Mouse (Mus musculus) limb, embryonic 14.5 days (tissue): ENCODE results near the gene Mphosph9. TPM values are rescaled to one million over a fixed set of nuclear protein-coding genes. Genes with fewer than 3 reads are reported as not detected.
A peak's percentile ranks its signal among the peaks of the same experiment; 100 is the strongest.

Experiments
- ATAC-seq: fragments of 200-750 bp; cut with Nextera tagmentation; 2 replicates; pipeline ENCODE4 v1.8.0; 2017; ENCODE audit warnings: low read depth, moderate number of reproducible peaks, moderate TSS enrichment; ENCODE audit not compliant: low FRiP score
- DNase-seq: peaks from one replicate; pipeline ENCODE4 v3.0.0-alpha.2; 2015; ENCODE audit warnings: low spot score
- H3K27ac ChIP-seq: fragments of 300-500 bp; sonication (generic); replicated peaks from 2 replicates; pipeline ENCODE4 v1.5.1; 2014; ENCODE audit warnings: low read depth, mild to moderate bottlenecking, low read length, moderate library complexity, mixed read lengths
- H3K27me3 ChIP-seq: fragments of 300-500 bp; sonication (generic); 2 replicates; pipeline ENCODE4 v1.6.1; 2014; ENCODE audit warnings: low read length, mixed read lengths; ENCODE audit not compliant: control insufficient read depth, insufficient read depth
- H3K36me3 ChIP-seq: fragments of 300-500 bp; sonication (generic); 2 replicates; pipeline ENCODE4 v1.6.1; 2014; ENCODE audit warnings: mild to moderate bottlenecking, low read length, moderate library complexity, mixed read lengths; ENCODE audit not compliant: control insufficient read depth, insufficient read depth
- H3K4me1 ChIP-seq: fragments of 300-500 bp; sonication (generic); 2 replicates; pipeline ENCODE4 v1.6.1; 2014; ENCODE audit warnings: antibody characterized with exemption, low read length, mixed read lengths; ENCODE audit not compliant: control insufficient read depth, insufficient read depth
- H3K4me2 ChIP-seq: fragments of 300-500 bp; sonication (generic); replicated peaks from 2 replicates; pipeline ENCODE4 v1.6.1; 2014; ENCODE audit warnings: low read depth, mild to moderate bottlenecking, low read length, moderate library complexity; ENCODE audit not compliant: severe bottlenecking
- H3K4me3 ChIP-seq: fragments of 300-500 bp; sonication (generic); replicated peaks from 2 replicates; pipeline ENCODE4 v1.5.1; 2014; ENCODE audit warnings: low read length
- H3K9ac ChIP-seq: fragments of 300-500 bp; sonication (generic); 2 replicates; pipeline ENCODE4 v1.6.1; 2014; ENCODE audit warnings: mild to moderate bottlenecking, low read depth, low read length, moderate library complexity; ENCODE audit not compliant: severe bottlenecking
- H3K9me3 ChIP-seq: fragments of 300-500 bp; sonication (generic); 2 replicates; pipeline ENCODE4 v1.6.1; 2016; ENCODE audit warnings: low read length; ENCODE audit not compliant: control insufficient read depth
- POLR2A ChIP-seq: fragments of 200-500 bp; IDR thresholded peaks from 2 replicates; pipeline ENCODE4 v1.8.0; 2012; ENCODE audit warnings: inconsistent platforms, mild to moderate bottlenecking, moderate library complexity, borderline replicate concordance; ENCODE audit not compliant: insufficient read depth, insufficient read length; ENCODE audit errors: extremely low read depth
- WGBS: fragments of 180-500 bp; shearing (Covaris S2); extraction: QIAGEN DNeasy Blood & Tissue Kit; methylation state at CpG from one replicate; pipeline ENCODE4 v1.1.7; 2014; 5-methylcytosine and 5-hydroxymethylcytosine counted together
- polyA plus RNA-seq, 2 experiments: library from polyadenylated mRNA; depleted of rRNA in 1 of 2; stranded (reverse) in 1 of 2; unstranded in 1 of 2; fragments of >200 nt; fragmentation: Nextera tagmentation in 1 of 2; extraction: Ambion mirVana in 1 of 2; gene quantifications; 2 replicates each; pipeline versions ENCODE4 v1.2.1 to v1.2.3; 2012 to 2014

The Mphosph9 gene
- polyA plus RNA-seq, 2 experiments: 9.5 to 11.0 TPM

- Histone ChIP-seq H3K4me1 (peaks cover 22% of the 10 kb centered on the region), H3K27ac (no peak overlapping the region), H3K4me2 (no peak overlapping the region), H3K36me3 (peaks cover 14% of the 10 kb centered on the region), H3K9me3 (no peaks in the 10 kb centered on the region), H3K9ac (no peak overlapping the region), H3K4me3 (no peak overlapping the region), H3K27me3 (no peaks in the 10 kb centered on the region)
- no peak for TF ChIP-seq POLR2A
- WGBS: 94% methylated on average over 7 of the region's 7 CpGs
- ATAC-seq (no peak), DNase-seq (no peak)
Observed at GRCm38 (mm10) chr5:124244885-124245284, 82.9 kb downstream of the Mphosph9 start.

GRCm38 (mm10) chr5:124244449-124244848 lies 83.3 kb downstream of the Mphosph9 start:
- no peak overlapping the region for H3K27ac ChIP-seq
- peaks cover 14% of the 10 kb centered on the region for H3K36me3 ChIP-seq
- no peak overlapping the region for H3K4me2 ChIP-seq
- TF ChIP-seq POLR2A: no peak
- ATAC-seq (no peak), DNase-seq (no peak)
- H3K4me1 ChIP-seq: peaks cover 22% of the 10 kb centered on the region
- no peaks in the 10 kb centered on the region for H3K9me3 ChIP-seq
- no peaks in the 10 kb centered on the region for H3K27me3 ChIP-seq
- no peak overlapping the region for H3K9ac ChIP-seq
- 94% methylated on average over 8 of the region's 8 CpGs for WGBS
- no peak overlapping the region for H3K4me3 ChIP-seq

GRCm38 (mm10) chr5:124243236-124243901 lies 84.4 kb downstream of the Mphosph9 start:
- Histone ChIP-seq H3K27me3 (no peaks in the 10 kb centered on the region), H3K9me3 (no peaks in the 10 kb centered on the region), H3K4me2 (no peak overlapping the region), H3K4me1 (peaks cover 19% of the 10 kb centered on the region), H3K4me3 (no peak overlapping the region), H3K27ac (no peak overlapping the region), H3K9ac (no peak overlapping the region), H3K36me3 (peaks cover 14% of the 10 kb centered on the region)
- DNase-seq (no peak), ATAC-seq (no peak)
- no peak for TF ChIP-seq POLR2A
- WGBS: 88% methylated on average over 9 of the region's 9 CpGs

- WGBS: 19% methylated on average over 10 of the region's 10 CpGs
- ATAC-seq (no peak), DNase-seq (no peak)
Observed at GRCm38 (mm10) chr5:124241686-124242444, 85.9 kb downstream of the Mphosph9 start.

GRCm38 (mm10) chr5:124240841-124241685 lies 86.7 kb downstream of the Mphosph9 start:
- no peak overlapping the region for H3K4me3 ChIP-seq
- 11% methylated on average over 22 of the region's 22 CpGs for WGBS
- no peaks in the 10 kb centered on the region for H3K27me3 ChIP-seq
- H3K9ac ChIP-seq: peak overlapping the region; percentile 2; the same call in 1 of the 2 replicates
- ATAC-seq (0 out of 2 replicates have a peak, but pooled peaks have one; percentile 30), DNase-seq (no peak)
- H3K4me2 ChIP-seq: peak overlapping the region; percentile 26; the same call in 1 of the 2 replicates
- H3K27ac ChIP-seq: peak overlapping the region; percentile 55; the same call in 1 of the 2 replicates
- H3K9me3 ChIP-seq: no peaks in the 10 kb centered on the region
- peaks cover 14% of the 10 kb centered on the region for H3K36me3 ChIP-seq
- no peak for TF ChIP-seq POLR2A
- peaks cover 19% of the 10 kb centered on the region for H3K4me1 ChIP-seq

More at GRCm38 (mm10) chr5:124241686-124242444, 85.9 kb downstream of the Mphosph9 start:
- no peak for TF ChIP-seq POLR2A
- no peak overlapping the region for H3K4me3 ChIP-seq
- H3K4me1 ChIP-seq: peaks cover 19% of the 10 kb centered on the region
- peaks cover 14% of the 10 kb centered on the region for H3K36me3 ChIP-seq
- no peak overlapping the region; the same call in 1 of the 2 replicates for H3K9ac ChIP-seq
- no peaks in the 10 kb centered on the region for H3K9me3 ChIP-seq
- H3K4me2 ChIP-seq: peak overlapping the region; percentile 26; the same call in 1 of the 2 replicates
- H3K27ac ChIP-seq: no peak overlapping the region
- H3K27me3 ChIP-seq: no peaks in the 10 kb centered on the region
